ENCODE assay signal across 7 mouse cellular contexts in genomic region chr5:128617621-128618020, GRCm38 (mm10). TPM values are rescaled to one million over a fixed set of nuclear protein-coding genes. Genes with fewer than 3 reads are reported as not detected.
DNase-seq lines count a peak whose midpoint lies in the region; ATAC-seq lines count a peak whose summit lies in the region.

No protein-coding gene starts in this region.

- H3K9ac ChIP-seq in lung, embryonic 15.5 days, result no peak overlapping the region
- H3K9ac ChIP-seq in forebrain, embryonic 13.5 days, result no peak overlapping the region
- H3K9ac ChIP-seq in intestine, embryonic 16.5 days (ENCODE audit: low read depth, low read length), result no peak overlapping the region
- H3K9ac ChIP-seq in neural tube, embryonic 12.5 days, result no peak overlapping the region

- no peak for ATAC-seq in lung, embryonic 15.5 days (ENCODE audit: borderline replicate concordance, extremely low read depth, low FRiP score, low TSS enrichment)
- no peak for ATAC-seq in forebrain, embryonic 13.5 days
- ATAC-seq in intestine, embryonic 16.5 days, result no peak
- ATAC-seq in neural tube, embryonic 12.5 days (ENCODE audit: low FRiP score, low read depth), result no peak

- H3K27ac ChIP-seq in lung, embryonic 15.5 days, result no peak overlapping the region
- no peak overlapping the region for H3K27ac ChIP-seq in forebrain, embryonic 13.5 days
- no peak overlapping the region for H3K27ac ChIP-seq in intestine, embryonic 16.5 days (ENCODE audit: low read length)
- no peak overlapping the region for H3K27ac ChIP-seq in neural tube, embryonic 12.5 days

- H3K36me3 ChIP-seq in lung, embryonic 15.5 days, result no peaks in the 10 kb centered on the region
- H3K36me3 ChIP-seq in forebrain, embryonic 13.5 days (ENCODE audit: poor library complexity, severe bottlenecking), result no peaks in the 10 kb centered on the region
- H3K36me3 ChIP-seq in intestine, embryonic 16.5 days (ENCODE audit: control insufficient read depth, insufficient read depth, low read length), result no peaks in the 10 kb centered on the region
- no peaks in the 10 kb centered on the region for H3K36me3 ChIP-seq in neural tube, embryonic 12.5 days

- peaks cover 5% of the 10 kb centered on the region; the same call in 1 of the 2 replicates for H3K27me3 ChIP-seq in lung, embryonic 15.5 days
- peaks cover 55% of the 10 kb centered on the region for H3K27me3 ChIP-seq in forebrain, embryonic 13.5 days
- H3K27me3 ChIP-seq in intestine, embryonic 16.5 days (replicated peaks; ENCODE audit: control insufficient read depth, insufficient read depth, low read length), result 0 out of 2 replicates have a peak, but pooled peaks cover 5% of the 10 kb centered on the region
- no peaks in the 10 kb centered on the region for H3K27me3 ChIP-seq in neural tube, embryonic 12.5 days (replicated peaks)

- no peak overlapping the region for H3K4me3 ChIP-seq in lung, embryonic 15.5 days
- no peak overlapping the region for H3K4me3 ChIP-seq in forebrain, embryonic 13.5 days
- no peak overlapping the region for H3K4me3 ChIP-seq in intestine, embryonic 16.5 days (ENCODE audit: low read length)
- H3K4me3 ChIP-seq in neural tube, embryonic 12.5 days, result no peak overlapping the region

- 4% methylated on average over 9 of the region's 9 CpGs for WGBS in lung, embryonic 15.5 days
- WGBS in forebrain, embryonic 13.5 days, result 7% methylated on average over 9 of the region's 9 CpGs
- 8% methylated on average over 9 of the region's 9 CpGs for WGBS in intestine, embryonic 16.5 days
- 9% methylated on average over 9 of the region's 9 CpGs for WGBS in neural tube, embryonic 12.5 days

- DNase-seq in lung, adult 18-20 months, result no peak
- DNase-seq in gastrocnemius, postnatal 36 days, result no peak
- no peak for DNase-seq in urinary bladder, adult 18-20 months (ENCODE audit: low spot score in 2 of 2)

- no peaks in the 10 kb centered on the region for H3K4me1 ChIP-seq in lung, embryonic 15.5 days
- H3K4me1 ChIP-seq in forebrain, embryonic 13.5 days, result peaks cover 24% of the 10 kb centered on the region
- H3K4me1 ChIP-seq in intestine, embryonic 16.5 days (ENCODE audit: control insufficient read depth, insufficient read depth, low read length), result no peaks in the 10 kb centered on the region
- H3K4me1 ChIP-seq in neural tube, embryonic 12.5 days, result peaks cover 31% of the 10 kb centered on the region

- intact Hi-C loops in gastrocnemius, postnatal 36 days (cut with DNase I), result no loop called here

- H3K9me3 ChIP-seq in lung, embryonic 15.5 days, result no peaks in the 10 kb centered on the region
- no peaks in the 10 kb centered on the region for H3K9me3 ChIP-seq in forebrain, embryonic 13.5 days (replicated peaks)
- no peaks in the 10 kb centered on the region for H3K9me3 ChIP-seq in intestine, embryonic 16.5 days (ENCODE audit: control insufficient read depth, low read length)
- H3K9me3 ChIP-seq in neural tube, embryonic 12.5 days, result no peaks in the 10 kb centered on the region

- peak overlapping the region; percentile 34; the same call in 1 of the 2 replicates for H3K4me2 ChIP-seq in lung, embryonic 15.5 days
- H3K4me2 ChIP-seq in forebrain, embryonic 13.5 days, result peak overlapping the region; percentile 37
- H3K4me2 ChIP-seq in intestine, embryonic 16.5 days (ENCODE audit: low read depth, low read length), result peak overlapping the region; percentile 25; the same call in 1 of the 2 replicates
- H3K4me2 ChIP-seq in neural tube, embryonic 12.5 days (replicated peaks), result peak overlapping the region; percentile 40

RNA-seq across cellular contexts. Expression of gene Fzd10, which starts 17.0 kb away (rescaled TPM):
- 0.98 and 1.0 TPM in 2 replicates for polyA plus RNA-seq in lung, embryonic 15.5 days (2015; fragmentation: Nextera tagmentation; extraction: Ambion mirVana)
- 2.0 TPM in 2 replicates for polyA plus RNA-seq in forebrain, embryonic 13.5 days (2015; fragmentation: Nextera tagmentation; extraction: Ambion mirVana)
- polyA plus RNA-seq in intestine, embryonic 16.5 days (2015; fragmentation: Nextera tagmentation; extraction: Ambion mirVana), result 0.47 and 0.53 TPM in 2 replicates
- 20.4 and 23.1 TPM in 2 replicates for polyA plus RNA-seq in neural tube, embryonic 12.5 days (2016; fragmentation: Nextera tagmentation; extraction: Ambion mirVana)
- total RNA-seq in gastrocnemius, postnatal 36 days (2021), result 1 to 10 TPM; 1.7 to 2.6 TPM
